Mouse (Mus musculus) hindbrain, embryonic 12.5 days (tissue): ENCODE measurements around the gene Nup62. TPM values are rescaled to one million over a fixed set of nuclear protein-coding genes. Genes with fewer than 3 reads are reported as not detected.

ENCODE experiments used
- ATAC-seq: fragments of 200-750 bp; cut with Nextera tagmentation; 2 replicates; pipeline ENCODE4 v1.8.0; 2017; ENCODE audit warnings: moderate TSS enrichment; ENCODE audit not compliant: low FRiP score
- H3K27ac ChIP-seq: fragments of 300-500 bp; sonication (generic); 2 replicates; pipeline ENCODE4 v1.5.1; 2016; ENCODE audit warnings: mild to moderate bottlenecking
- H3K27me3 ChIP-seq: fragments of 300-500 bp; sonication (generic); 2 replicates; pipeline ENCODE4 v1.6.1; 2016; ENCODE audit warnings: mild to moderate bottlenecking
- H3K36me3 ChIP-seq: fragments of 300-500 bp; sonication (generic); 2 replicates; pipeline ENCODE4 v1.6.1; 2016; ENCODE audit warnings: mild to moderate bottlenecking
- H3K4me1 ChIP-seq: fragments of 300-500 bp; sonication (generic); 2 replicates; pipeline ENCODE4 v1.6.1; 2016
- H3K4me2 ChIP-seq: fragments of 300-500 bp; sonication (generic); replicated peaks from 2 replicates; pipeline ENCODE4 v1.6.1; 2016; ENCODE audit warnings: mild to moderate bottlenecking
- H3K4me3 ChIP-seq: fragments of 300-500 bp; sonication (generic); 2 replicates; pipeline ENCODE4 v1.5.1; 2016; ENCODE audit warnings: mild to moderate bottlenecking
- H3K9ac ChIP-seq: fragments of 300-500 bp; sonication (generic); 2 replicates; pipeline ENCODE4 v1.6.1; 2016; ENCODE audit warnings: mild to moderate bottlenecking, moderate library complexity
- H3K9me3 ChIP-seq: fragments of 300-500 bp; sonication (generic); replicated peaks from 2 replicates; pipeline ENCODE4 v1.6.1; 2016; ENCODE audit warnings: mild to moderate bottlenecking
- WGBS: fragments of 180-500 bp; shearing (Covaris S2); methylation state at CpG from one replicate; pipeline ENCODE4 v1.1.7; 2016; 5-methylcytosine and 5-hydroxymethylcytosine counted together
- polyA plus RNA-seq: library from polyadenylated mRNA; unstranded; fragments of >200 nt; fragmentation: Nextera tagmentation; extraction: Ambion mirVana; gene quantifications from 2 replicates; pipeline ENCODE4 v1.2.1, GENCODE M21; 2016

Gene Nup62
- polyA plus RNA-seq, 1 experiment from 2014 or later: 69.8 TPM

- no peak overlapping the region for H3K9ac ChIP-seq
- no peak for ATAC-seq
- H3K4me3 ChIP-seq: no peak overlapping the region
- peaks cover 9% of the 10 kb centered on the region for H3K4me1 ChIP-seq
- no peaks in the 10 kb centered on the region for H3K27me3 ChIP-seq
- H3K27ac ChIP-seq: no peak overlapping the region
- H3K9me3 ChIP-seq: no peaks in the 10 kb centered on the region
- no peak overlapping the region for H3K4me2 ChIP-seq
- 89% methylated on average over 7 of the region's 7 CpGs for WGBS
- peaks cover 5% of the 10 kb centered on the region for H3K36me3 ChIP-seq
These were observed 4.9 kb upstream of the Nup62 start for GRCm38 (mm10) chr7:44810819-44811557.

GRCm38 (mm10) chr7:44812651-44813325 is 3.1 kb upstream of the Nup62 start:
- WGBS: 92% methylated on average over 20 of the region's 20 CpGs
- Histone ChIP-seq H3K36me3 (peaks cover 5% of the 10 kb centered on the region), H3K4me2 (no peak overlapping the region), H3K9me3 (no peaks in the 10 kb centered on the region), H3K4me1 (peaks cover 18% of the 10 kb centered on the region), H3K9ac (no peak overlapping the region), H3K4me3 (no peak overlapping the region), H3K27me3 (no peaks in the 10 kb centered on the region), H3K27ac (no peak overlapping the region)
- ATAC-seq: no peak

GRCm38 (mm10) chr7:44813985-44814384 is 1.9 kb upstream of the Nup62 start:
- no peak for ATAC-seq
- 93% methylated on average over 3 of the region's 3 CpGs for WGBS
- peaks cover 30% of the 10 kb centered on the region for H3K4me1 ChIP-seq
- H3K27ac ChIP-seq: no peak overlapping the region
- H3K27me3 ChIP-seq: no peaks in the 10 kb centered on the region
- H3K4me2 ChIP-seq: no peak overlapping the region
- H3K36me3 ChIP-seq: peaks cover 5% of the 10 kb centered on the region
- no peak overlapping the region for H3K4me3 ChIP-seq
- no peaks in the 10 kb centered on the region for H3K9me3 ChIP-seq
- no peak overlapping the region for H3K9ac ChIP-seq

- 99% methylated on average over 4 of the region's 4 CpGs for WGBS
- peaks cover 5% of the 10 kb centered on the region for H3K36me3 ChIP-seq
- H3K4me2 ChIP-seq: no peak overlapping the region
- no peak overlapping the region for H3K27ac ChIP-seq
- H3K9ac ChIP-seq: no peak overlapping the region
- peaks cover 35% of the 10 kb centered on the region for H3K4me1 ChIP-seq
- H3K4me3 ChIP-seq: no peak overlapping the region
- no peaks in the 10 kb centered on the region for H3K27me3 ChIP-seq
- ATAC-seq: no peak
- no peaks in the 10 kb centered on the region for H3K9me3 ChIP-seq
These were observed 1.5 kb upstream of the Nup62 start for GRCm38 (mm10) chr7:44814423-44814822.

GRCm38 (mm10) chr7:44814952-44815553 is 835 bp upstream of the Nup62 start:
- H3K4me1 ChIP-seq: peaks cover 41% of the 10 kb centered on the region
- H3K27me3 ChIP-seq: no peaks in the 10 kb centered on the region
- H3K4me3 ChIP-seq: peak overlapping the region; percentile 83
- H3K4me2 ChIP-seq: peak overlapping the region; percentile 80
- H3K9me3 ChIP-seq: no peaks in the 10 kb centered on the region
- H3K9ac ChIP-seq: peak overlapping the region; percentile 42; the same call in 1 of the 2 replicates
- 25% methylated on average over 14 of the region's 14 CpGs for WGBS
- peak overlapping the region; percentile 96 for H3K27ac ChIP-seq
- H3K36me3 ChIP-seq: peaks cover 5% of the 10 kb centered on the region
- ATAC-seq: peak; percentile 1; the same call in 1 of the 2 replicates

- Histone ChIP-seq H3K36me3 (peaks cover 5% of the 10 kb centered on the region), H3K4me3 (peak within 1 kb of the TSS; percentile 83), H3K4me2 (peak within 1 kb of the TSS; percentile 80), H3K9ac (peak within 1 kb of the TSS; percentile 89), H3K27me3 (no peaks in the 10 kb centered on the region), H3K27ac (peak within 1 kb of the TSS; percentile 96), H3K9me3 (no peaks in the 10 kb centered on the region), H3K4me1 (peaks cover 46% of the 10 kb centered on the region)
- under 1% methylated on average over 45 of the region's 57 CpGs for WGBS
- ATAC-seq: no peak
These were observed 658 bp downstream of the Nup62 start, which contains the start of gene Atf5 for GRCm38 (mm10) chr7:44816470-44817021. Atf5 (minus strand) TSS chr7:44816658.

- WGBS: 34% methylated on average over 3 of the region's 3 CpGs
- no peaks in the 10 kb centered on the region for H3K9me3 ChIP-seq
- H3K27me3 ChIP-seq: no peaks in the 10 kb centered on the region
- peak overlapping the region; percentile 80 for H3K4me2 ChIP-seq
- no peak overlapping the region for H3K27ac ChIP-seq
- H3K36me3 ChIP-seq: peaks cover 5% of the 10 kb centered on the region; the same call in 1 of the 2 replicates
- H3K4me1 ChIP-seq: peaks cover 46% of the 10 kb centered on the region
- H3K9ac ChIP-seq: peak overlapping the region; percentile 89
- H3K4me3 ChIP-seq: peak overlapping the region; percentile 83
- no peak for ATAC-seq
These were observed 1.6 kb downstream of the Nup62 start for GRCm38 (mm10) chr7:44817441-44817840.

GRCm38 (mm10) chr7:44818164-44818563 is 2.3 kb downstream of the Nup62 start:
- H3K4me2 ChIP-seq: peak overlapping the region; percentile 80
- H3K4me3 ChIP-seq: peak overlapping the region; percentile 83
- peaks cover 46% of the 10 kb centered on the region for H3K4me1 ChIP-seq
- no peak for ATAC-seq
- peak overlapping the region; percentile 89; the same call in 1 of the 2 replicates for H3K9ac ChIP-seq
- WGBS: 48% methylated on average over 2 of the region's 2 CpGs
- no peaks in the 10 kb centered on the region for H3K9me3 ChIP-seq
- no peaks in the 10 kb centered on the region for H3K27me3 ChIP-seq
- H3K27ac ChIP-seq: no peak overlapping the region
- peaks cover 5% of the 10 kb centered on the region; the same call in 1 of the 2 replicates for H3K36me3 ChIP-seq

- H3K9me3 ChIP-seq: no peaks in the 10 kb centered on the region
- peak overlapping the region; percentile 80 for H3K4me2 ChIP-seq
- ATAC-seq: no peak
- WGBS: 52% methylated on average over 6 of the region's 6 CpGs
- no peak overlapping the region for H3K27ac ChIP-seq
- H3K9ac ChIP-seq: peak overlapping the region; percentile 89
- H3K36me3 ChIP-seq: peaks cover 5% of the 10 kb centered on the region; the same call in 1 of the 2 replicates
- peak overlapping the region; percentile 83 for H3K4me3 ChIP-seq
- H3K27me3 ChIP-seq: no peaks in the 10 kb centered on the region
- H3K4me1 ChIP-seq: peaks cover 46% of the 10 kb centered on the region
These were observed 2.9 kb downstream of the Nup62 start for GRCm38 (mm10) chr7:44818751-44819235.

GRCm38 (mm10) chr7:44819391-44819790 is 3.5 kb downstream of the Nup62 start:
- H3K4me1 ChIP-seq: peaks cover 47% of the 10 kb centered on the region
- peak overlapping the region; percentile 89; the same call in 1 of the 2 replicates for H3K9ac ChIP-seq
- no peak overlapping the region for H3K27ac ChIP-seq
- peak overlapping the region; percentile 83 for H3K4me3 ChIP-seq
- no peaks in the 10 kb centered on the region for H3K9me3 ChIP-seq
- no peak for ATAC-seq
- H3K27me3 ChIP-seq: no peaks in the 10 kb centered on the region
- 96% methylated on average over 2 of the region's 2 CpGs for WGBS
- peak overlapping the region; percentile 80 for H3K4me2 ChIP-seq
- H3K36me3 ChIP-seq: no peaks in the 10 kb centered on the region

GRCm38 (mm10) chr7:44819863-44820262 is 4.0 kb downstream of the Nup62 start:
- Histone ChIP-seq H3K27me3 (no peaks in the 10 kb centered on the region), H3K9me3 (no peaks in the 10 kb centered on the region), H3K4me1 (peaks cover 49% of the 10 kb centered on the region), H3K4me2 (no peak overlapping the region), H3K27ac (no peak overlapping the region), H3K36me3 (no peaks in the 10 kb centered on the region), H3K4me3 (no peak overlapping the region), H3K9ac (no peak overlapping the region)
- 78% methylated on average over 5 of the region's 5 CpGs for WGBS
- ATAC-seq: no peak

GRCm38 (mm10) chr7:44820525-44820924 is 4.6 kb downstream of the Nup62 start:
- WGBS: 85% methylated on average over 3 of the region's 3 CpGs
- H3K4me3 ChIP-seq: no peak overlapping the region
- H3K4me1 ChIP-seq: peaks cover 46% of the 10 kb centered on the region

More at GRCm38 (mm10) chr7:44820525-44820924, 4.6 kb downstream of the Nup62 start:
- Histone ChIP-seq H3K27ac (no peak overlapping the region), H3K36me3 (no peaks in the 10 kb centered on the region), H3K4me2 (no peak overlapping the region), H3K27me3 (no peaks in the 10 kb centered on the region), H3K9ac (no peak overlapping the region), H3K9me3 (no peaks in the 10 kb centered on the region)
- no peak for ATAC-seq
